Mouse (Mus musculus): ENCODE measurements around the gene Zfp839.

DNA sequence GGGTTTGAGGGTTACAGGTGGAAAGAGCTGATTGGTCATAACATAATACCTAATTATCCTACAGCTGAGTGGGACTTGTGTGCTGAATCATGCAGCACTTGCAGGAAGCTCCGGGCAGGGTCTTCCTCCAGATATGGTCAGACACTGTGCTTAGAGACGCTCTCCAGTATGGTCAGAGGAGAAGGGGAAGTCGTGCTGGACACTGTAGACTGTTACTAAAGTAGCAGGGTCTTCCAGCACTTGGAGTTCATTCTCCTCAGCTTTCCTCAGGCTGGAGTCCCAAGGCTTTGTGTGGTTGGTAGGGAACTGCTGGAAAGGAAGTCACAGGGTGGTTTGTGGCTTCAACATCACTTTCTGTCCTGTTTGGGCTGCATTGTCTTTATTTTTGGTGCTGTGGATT, 57.8 kb downstream of the Zfp839 start:
- TF ChIP-seq CTCF (IDR thresholded peaks at IDR 0.05; ENCODE audit: low read depth) (no peak), EP300 (optimal IDR thresholded peaks at IDR 0.05) (no peak)
